Mouse (Mus musculus): ENCODE measurements around the gene Unc79. TPM values are rescaled to one million over a fixed set of nuclear protein-coding genes. Genes with fewer than 3 reads are reported as not detected.

Gene Unc79
- total and polyA plus RNA-seq, 3 experiments, result 0.04 to 0.86 (median 0.05) TPM

- Histone ChIP-seq H3K27me3 (replicated peaks) (no peaks in the 10 kb centered on the region), H3K4me1 (ENCODE audit: control insufficient read depth in 1 of 2, insufficient read depth in 2 of 2) (no peaks in the 10 kb centered on the region), H3K27ac (ENCODE audit: insufficient read depth, low read depth) (no peak overlapping the region), H3K9ac (ENCODE audit: insufficient read depth, low read depth) (no peak overlapping the region), H3K4me2 (ENCODE audit: insufficient read depth, low read depth, poor library complexity, severe bottlenecking) (no peak overlapping the region), H3K36me3 (replicated peaks in 1 of 2; ENCODE audit: control insufficient read depth in 1 of 2, insufficient read depth in 1 of 2, low read length in 1 of 2) (no peaks in the 10 kb centered on the region), H3K79me2 (replicated peaks; ENCODE audit: control insufficient read depth, extremely low read depth, insufficient read depth, poor library complexity, severe bottlenecking) (no peaks in the 10 kb centered on the region), H3K9me3 (replicated peaks; ENCODE audit: low read length) (no peaks in the 10 kb centered on the region), H3K4me3 (replicated peaks in 1 of 3; ENCODE audit: low read depth in 2 of 3, low read length in 2 of 3, poor library complexity in 1 of 3) (no peak overlapping the region)
- dilution Hi-C loops (cut with MboI; ENCODE audit: extremely low pct_ligation_motif_present, extremely low pct_unique_long_range_greater_than_20kb, low sequenced_read_pairs), result no loop called here
- in situ Hi-C loops (cut with MboI; ENCODE audit: low pct_ligation_motif_present, low pct_unique_long_range_greater_than_20kb, low sequenced_read_pairs), result no loop called here
- TF ChIP-seq HCFC1 (IDR thresholded peaks at IDR 0.05; ENCODE audit: low read depth, low read length) (no peak), ZC3H11A (IDR thresholded peaks at IDR 0.05; ENCODE audit: low read depth, low read length) (no peak), MYC (IDR thresholded peaks at IDR 0.05; ENCODE audit: low read depth, low read length) (no peak), POLR2A (IDR thresholded peaks at IDR 0.05; ENCODE audit: low read depth, low read length) (no peak), ZKSCAN1 (IDR thresholded peaks at IDR 0.05; ENCODE audit: borderline replicate concordance, low read depth, low read length) (no peak), ZMIZ1 (IDR thresholded peaks at IDR 0.05; ENCODE audit: low read depth, low read length) (no peak), TBP (conservative IDR thresholded peaks at IDR 0.05; ENCODE audit: low read depth, low read length) (no peak), SIN3A (IDR thresholded peaks at IDR 0.05; ENCODE audit: low read length) (no peak), MEF2A (IDR thresholded peaks at IDR 0.05; ENCODE audit: borderline replicate concordance, low read depth, low read length) (no peak)
- DNase-seq (ENCODE audit: extremely low read depth), result no peak
Measured at GRCm38 (mm10) chr12:103091831-103092230, 143.2 kb downstream of the Unc79 start.

GRCm38 (mm10) chr12:103095160-103095559 lies 146.5 kb downstream of the Unc79 start:
- TF ChIP-seq SMC3 (IDR thresholded peaks at IDR 0.05; ENCODE audit: low read depth, low read length) (no peak), ELF1 (IDR thresholded peaks at IDR 0.05; ENCODE audit: low read depth, low read length) (no peak), E2F4 (IDR thresholded peaks at IDR 0.05; ENCODE audit: insufficient replicate concordance, low read depth, low read length) (no peak), HCFC1 (IDR thresholded peaks at IDR 0.05; ENCODE audit: low read depth, low read length) (no peak), PAX5 (IDR thresholded peaks at IDR 0.05; ENCODE audit: low read length) (no peak), CHD2 (IDR thresholded peaks at IDR 0.05; ENCODE audit: low read length) (no peak)
- dilution Hi-C loops (cut with MboI; ENCODE audit: extremely low pct_ligation_motif_present, extremely low pct_unique_long_range_greater_than_20kb, low sequenced_read_pairs), result no loop called here
- Histone ChIP-seq H3K79me2 (replicated peaks; ENCODE audit: control insufficient read depth, extremely low read depth, insufficient read depth, poor library complexity, severe bottlenecking) (no peaks in the 10 kb centered on the region), H3K27ac (ENCODE audit: insufficient read depth, low read depth) (no peak overlapping the region), H3K9ac (ENCODE audit: insufficient read depth, low read depth) (no peak overlapping the region), H3K9me3 (replicated peaks; ENCODE audit: low read length) (no peaks in the 10 kb centered on the region), H3K4me2 (ENCODE audit: insufficient read depth, low read depth, poor library complexity, severe bottlenecking) (no peak overlapping the region), H3K4me3 (replicated peaks in 1 of 3; ENCODE audit: low read depth in 2 of 3, low read length in 2 of 3, poor library complexity in 1 of 3) (no peak overlapping the region), H3K4me1 (ENCODE audit: control insufficient read depth in 1 of 2, insufficient read depth in 2 of 2) (peaks cover 8 to 15% of the 10 kb centered on the region in 2 experiments), H3K36me3 (replicated peaks in 1 of 2; ENCODE audit: control insufficient read depth in 1 of 2, insufficient read depth in 1 of 2, low read length in 1 of 2) (no peaks in the 10 kb centered on the region), H3K27me3 (replicated peaks) (no peaks in the 10 kb centered on the region)
- in situ Hi-C loops (cut with MboI; ENCODE audit: low pct_ligation_motif_present, low pct_unique_long_range_greater_than_20kb, low sequenced_read_pairs), result no loop called here
- no peak for DNase-seq (ENCODE audit: extremely low read depth)

- H3K9ac ChIP-seq (ENCODE audit: insufficient read depth, low read depth), result no peak overlapping the region
- no peak overlapping the region for H3K4me2 ChIP-seq (ENCODE audit: insufficient read depth, low read depth, poor library complexity, severe bottlenecking)
- DNase-seq (ENCODE audit: extremely low read depth), result peak; percentile 64
- no peaks in the 10 kb centered on the region for H3K27me3 ChIP-seq (replicated peaks)
- in situ Hi-C loops (cut with MboI; ENCODE audit: low pct_ligation_motif_present, low pct_unique_long_range_greater_than_20kb, low sequenced_read_pairs) (no loop called here), dilution Hi-C loops (cut with MboI; ENCODE audit: extremely low pct_ligation_motif_present, extremely low pct_unique_long_range_greater_than_20kb, low sequenced_read_pairs) (no loop called here)
- H3K4me1 ChIP-seq (ENCODE audit: control insufficient read depth in 1 of 2, insufficient read depth in 2 of 2), result peaks cover 8 to 23% of the 10 kb centered on the region in 2 experiments
- no peaks in the 10 kb centered on the region for H3K9me3 ChIP-seq (replicated peaks; ENCODE audit: low read length)
- H3K36me3 ChIP-seq (replicated peaks in 1 of 2; ENCODE audit: control insufficient read depth in 1 of 2, insufficient read depth in 1 of 2, low read length in 1 of 2), result no peaks in the 10 kb centered on the region
- no peaks in the 10 kb centered on the region for H3K79me2 ChIP-seq (replicated peaks; ENCODE audit: control insufficient read depth, extremely low read depth, insufficient read depth, poor library complexity, severe bottlenecking)
- H3K27ac ChIP-seq (ENCODE audit: insufficient read depth, low read depth), result no peak overlapping the region
- TF ChIP-seq MYC (IDR thresholded peaks at IDR 0.05; ENCODE audit: low read depth, low read length) (no peak), KAT2A (IDR thresholded peaks at IDR 0.05; ENCODE audit: insufficient replicate concordance, low read length) (no peak), SIN3A (IDR thresholded peaks at IDR 0.05; ENCODE audit: low read length) (no peak), TBP (conservative IDR thresholded peaks at IDR 0.05; ENCODE audit: low read depth, low read length) (no peak), PAX5 (IDR thresholded peaks at IDR 0.05; ENCODE audit: low read length) (no peak), ETS1 (conservative IDR thresholded peaks at IDR 0.05; ENCODE audit: low read depth, low read length) (0 out of 2 replicates have a peak, but pooled peaks have one; percentile 8), ZC3H11A (IDR thresholded peaks at IDR 0.05; ENCODE audit: low read depth, low read length) (no peak), NRF1 (IDR thresholded peaks at IDR 0.05; ENCODE audit: low read depth, low read length) (no peak), USF2 (conservative IDR thresholded peaks at IDR 0.05; ENCODE audit: low read depth, low read length) (no peak), ZMIZ1 (IDR thresholded peaks at IDR 0.05; ENCODE audit: low read depth, low read length) (no peak), RAD21 (IDR thresholded peaks at IDR 0.05; ENCODE audit: low read depth, low read length) (peak; percentile 38), SMC3 (IDR thresholded peaks at IDR 0.05; ENCODE audit: low read depth, low read length) (peak; percentile 32), CTCF (conservative IDR thresholded peaks at IDR 0.05 in 1 of 2, IDR thresholded peaks at IDR 0.05 in 1 of 2; ENCODE audit: low read depth in 2 of 2, low read length in 2 of 2) (peak; percentile 42 to 65; a peak in 3 of 4 replicates), IRF4 (IDR thresholded peaks at IDR 0.05; ENCODE audit: low read depth, low read length) (no peak), CHD2 (IDR thresholded peaks at IDR 0.05; ENCODE audit: low read length) (no peak), E2F4 (IDR thresholded peaks at IDR 0.05; ENCODE audit: insufficient replicate concordance, low read depth, low read length) (no peak), ZKSCAN1 (IDR thresholded peaks at IDR 0.05; ENCODE audit: borderline replicate concordance, low read depth, low read length) (no peak), JUND (conservative IDR thresholded peaks at IDR 0.05; ENCODE audit: low read depth, low read length) (peak; percentile 65; the same call in 1 of the 2 replicates)
- H3K4me3 ChIP-seq (replicated peaks in 1 of 3; ENCODE audit: low read depth in 2 of 3, low read length in 2 of 3, poor library complexity in 1 of 3), result no peak overlapping the region
Measured at GRCm38 (mm10) chr12:103099185-103099584, 150.5 kb downstream of the Unc79 start.
